Mouse (Mus musculus) MEL (cell line): ENCODE measurements around the gene Agps. TPM values are rescaled to one million over a fixed set of nuclear protein-coding genes. Genes with fewer than 3 reads are reported as not detected.

Experiments used
- DNase-seq: peaks from one replicate; pipeline ENCODE4 v3.0.0; 2011; ENCODE audit warnings: low read depth, low spot score
- H3K27ac ChIP-seq: 2 replicates; pipeline ENCODE4 v1.5.1; 2012; ENCODE audit warnings: low read depth, mild to moderate bottlenecking, control low read depth, low read length, moderate library complexity; ENCODE audit not compliant: control insufficient read depth
- H3K27me3 ChIP-seq, 2 experiments: fragments of 150-350 bp in 1 of 2; sonication (generic) in 1 of 2; 2 replicates each; pipeline ENCODE4 v1.6.1; 2012; ENCODE audit warnings: low read length in 2 of 2, mild to moderate bottlenecking in 2 of 2, improper control_type of control experiment in 1 of 2, moderate library complexity in 1 of 2; ENCODE audit not compliant: insufficient read depth in 2 of 2, control insufficient read depth in 1 of 2
- H3K36me3 ChIP-seq, 2 experiments: 2 replicates each; pipeline ENCODE4 v1.6.1; 2012 to 2014; ENCODE audit warnings: low read length in 2 of 2, improper control_type of control experiment in 1 of 2, inconsistent platforms in 1 of 2, mild to moderate bottlenecking in 1 of 2; ENCODE audit not compliant: insufficient read depth in 2 of 2, control insufficient read depth in 1 of 2
- H3K4me1 ChIP-seq, 2 experiments: fragments of 150-350 bp in 1 of 2; sonication (generic) in 1 of 2; 2 replicates each; pipeline ENCODE4 v1.6.1; 2012; ENCODE audit warnings: low read length in 2 of 2, improper control_type of control experiment in 1 of 2, mild to moderate bottlenecking in 1 of 2; ENCODE audit not compliant: insufficient read depth in 2 of 2, control insufficient read depth in 1 of 2
- H3K4me3 ChIP-seq, 2 experiments: fragments of 150-350 bp in 1 of 2; sonication (generic) in 1 of 2; 2 replicates each; pipeline ENCODE4 v1.5.1; 2012; ENCODE audit warnings: low read depth in 2 of 2, low read length in 2 of 2, mild to moderate bottlenecking in 2 of 2, moderate library complexity in 2 of 2, control low read depth in 1 of 2, improper control_type of control experiment in 1 of 2; ENCODE audit not compliant: control insufficient read depth in 1 of 2, insufficient read depth in 1 of 2
- H3K79me2 ChIP-seq: 2 replicates; pipeline ENCODE4 v1.6.1; 2012; ENCODE audit warnings: mild to moderate bottlenecking, low read length, moderate library complexity; ENCODE audit not compliant: control insufficient read depth, poor library complexity, insufficient read depth
- H3K9ac ChIP-seq: 2 replicates; pipeline ENCODE4 v1.6.1; 2012; ENCODE audit warnings: low read depth, mild to moderate bottlenecking, control low read depth, low read length, moderate library complexity; ENCODE audit not compliant: control insufficient read depth, poor library complexity, severe bottlenecking
- H3K9me3 ChIP-seq: fragments of 150-350 bp; sonication (generic); replicated peaks from 2 replicates; pipeline ENCODE4 v1.6.1; 2012; ENCODE audit warnings: mild to moderate bottlenecking, low read length, improper control_type of control experiment, moderate library complexity; ENCODE audit not compliant: insufficient read depth
- BHLHE40 ChIP-seq: IDR thresholded peaks from 2 replicates; pipeline ENCODE4 v1.6.1; 2012; ENCODE audit warnings: low read depth, mild to moderate bottlenecking, inconsistent platforms, low read length, improper control_type of control experiment, borderline replicate concordance
- CHD1 ChIP-seq: IDR thresholded peaks from 2 replicates; pipeline ENCODE4 v1.6.1; 2012; ENCODE audit warnings: low read depth, mild to moderate bottlenecking, inconsistent platforms, low read length, improper control_type of control experiment
- CTCF ChIP-seq, 3 experiments: IDR thresholded peaks in 2 of 3; conservative IDR thresholded peaks in 1 of 3; 2 replicates each; pipeline ENCODE4 v1.5.1; 2011 to 2012; ENCODE audit warnings: low read length in 3 of 3, low read depth in 2 of 3, mild to moderate bottlenecking in 2 of 3, improper control_type of control experiment in 1 of 3, inconsistent platforms in 1 of 3, mixed read lengths in 1 of 3, moderate library complexity in 1 of 3; ENCODE audit not compliant: control insufficient read depth in 1 of 3, insufficient read depth in 1 of 3, poor library complexity in 1 of 3, severe bottlenecking in 1 of 3
- E2F4 ChIP-seq: IDR thresholded peaks from 2 replicates; pipeline ENCODE4 v1.6.1; 2011; ENCODE audit warnings: low read depth, low read length, improper control_type of control experiment, borderline replicate concordance
- EP300 ChIP-seq, 2 experiments: IDR thresholded peaks; 2 replicates each; pipeline ENCODE4 v1.6.1; 2011; ENCODE audit warnings: improper control_type of control experiment in 2 of 2, low read length in 2 of 2, low read depth in 1 of 2, mild to moderate bottlenecking in 1 of 2
- GABPA ChIP-seq: IDR thresholded peaks from 2 replicates; pipeline ENCODE4 v1.6.1; 2012; ENCODE audit warnings: low read depth, mild to moderate bottlenecking, inconsistent platforms, low read length, improper control_type of control experiment, moderate library complexity
- HCFC1 ChIP-seq: IDR thresholded peaks from 2 replicates; pipeline ENCODE4 v1.6.1; 2012; ENCODE audit warnings: low read depth, mild to moderate bottlenecking, inconsistent platforms, low read length, improper control_type of control experiment, moderate library complexity
- JUND ChIP-seq: IDR thresholded peaks from 2 replicates; pipeline ENCODE4 v1.6.1; 2011; ENCODE audit warnings: low read depth, mild to moderate bottlenecking, improper control_type of control experiment, low read length
- MAX ChIP-seq: IDR thresholded peaks from 2 replicates; pipeline ENCODE4 v1.6.1; 2011; ENCODE audit warnings: low read length, improper control_type of control experiment
- MAZ ChIP-seq: IDR thresholded peaks from 2 replicates; pipeline ENCODE4 v1.6.1; 2012; ENCODE audit warnings: low read depth, mild to moderate bottlenecking, inconsistent platforms, low read length, improper control_type of control experiment
- MEF2A ChIP-seq: IDR thresholded peaks from 2 replicates; pipeline ENCODE4 v1.6.1; 2014; ENCODE audit warnings: low read depth, mild to moderate bottlenecking, inconsistent platforms, low read length, improper control_type of control experiment; ENCODE audit not compliant: poor library complexity, insufficient replicate concordance, severe bottlenecking; ENCODE audit errors: extremely low read depth
- MXI1 ChIP-seq: IDR thresholded peaks from 2 replicates; pipeline ENCODE4 v1.6.1; 2011; ENCODE audit warnings: mild to moderate bottlenecking, low read depth, low read length, improper control_type of control experiment
- MYB ChIP-seq: IDR thresholded peaks from 2 replicates; pipeline ENCODE4 v1.6.1; 2011; ENCODE audit warnings: mild to moderate bottlenecking, low read depth, low read length, improper control_type of control experiment
- NELFE ChIP-seq: IDR thresholded peaks from 2 replicates; pipeline ENCODE4 v1.6.1; 2011; ENCODE audit warnings: low read depth, low read length, improper control_type of control experiment
- NRF1 ChIP-seq: IDR thresholded peaks from 2 replicates; pipeline ENCODE4 v1.6.1; 2014; ENCODE audit warnings: low read depth, mild to moderate bottlenecking, inconsistent platforms, low read length, improper control_type of control experiment, moderate library complexity; ENCODE audit not compliant: poor library complexity, insufficient read depth, severe bottlenecking
- RAD21 ChIP-seq: IDR thresholded peaks from 2 replicates; pipeline ENCODE4 v1.6.1; 2011; ENCODE audit warnings: mild to moderate bottlenecking, low read depth, low read length, improper control_type of control experiment
- SIN3A ChIP-seq: IDR thresholded peaks from 2 replicates; pipeline ENCODE4 v1.6.1; 2012; ENCODE audit warnings: low read length, improper control_type of control experiment, inconsistent platforms
- SMC3 ChIP-seq: IDR thresholded peaks from 2 replicates; pipeline ENCODE4 v1.6.1; 2011; ENCODE audit warnings: low read depth, low read length, improper control_type of control experiment
- TBP ChIP-seq: IDR thresholded peaks from 2 replicates; pipeline ENCODE4 v1.8.0; 2011; ENCODE audit warnings: low read depth, low read length, improper control_type of control experiment
- TCF12 ChIP-seq: IDR thresholded peaks from 2 replicates; pipeline ENCODE4 v1.6.1; 2014; ENCODE audit warnings: low read depth, mild to moderate bottlenecking, inconsistent platforms, low read length, improper control_type of control experiment, moderate library complexity
- UBTF ChIP-seq: IDR thresholded peaks from 2 replicates; pipeline ENCODE4 v1.6.1; 2012; ENCODE audit warnings: low read depth, mild to moderate bottlenecking, inconsistent platforms, low read length, improper control_type of control experiment, moderate library complexity, borderline replicate concordance; ENCODE audit not compliant: insufficient read depth
- USF1 ChIP-seq: IDR thresholded peaks from 2 replicates; pipeline ENCODE4 v1.6.1; 2014; ENCODE audit warnings: low read depth, mild to moderate bottlenecking, inconsistent platforms, low read length, improper control_type of control experiment, moderate library complexity
- USF2 ChIP-seq, 2 experiments: IDR thresholded peaks; 2 replicates each; pipeline ENCODE4 v1.6.1; 2011 to 2012; ENCODE audit warnings: improper control_type of control experiment in 2 of 2, low read length in 2 of 2, borderline replicate concordance in 1 of 2, inconsistent platforms in 1 of 2, low read depth in 1 of 2, mild to moderate bottlenecking in 1 of 2; ENCODE audit not compliant: insufficient read depth in 1 of 2
- ZC3H11A ChIP-seq: IDR thresholded peaks from 2 replicates; pipeline ENCODE4 v1.6.1; 2012; ENCODE audit warnings: low read depth, mild to moderate bottlenecking, inconsistent platforms, low read length, improper control_type of control experiment
- ZMIZ1 ChIP-seq: IDR thresholded peaks from 2 replicates; pipeline ENCODE4 v1.6.1; 2012; ENCODE audit warnings: low read depth, mild to moderate bottlenecking, inconsistent platforms, low read length, improper control_type of control experiment, moderate library complexity
- polyA plus RNA-seq, 2 experiments: library from polyadenylated mRNA; stranded (reverse) in 1 of 2; unstranded in 1 of 2; fragments of >175 nt in 1 of 2; fragments of >200 nt in 1 of 2; gene quantifications; 2 replicates each; pipeline versions ENCODE4 v1.2.1 to v1.2.4; 2012; ENCODE audit warnings: low replicate concordance in 2 of 2, low read depth in 1 of 2; ENCODE audit not compliant: insufficient read length in 2 of 2, insufficient read depth in 1 of 2, missing spikeins in 1 of 2
- total RNA-seq: library from RNA; depleted of rRNA; stranded (reverse); fragments of 300-350 nt; gene quantifications from 2 replicates; pipeline ENCODE4 v1.2.3, GENCODE M21; 2012

Gene Agps
- total and polyA plus RNA-seq, 3 experiments: 32.3 to 47.8 TPM; not detected in 1

DNA sequence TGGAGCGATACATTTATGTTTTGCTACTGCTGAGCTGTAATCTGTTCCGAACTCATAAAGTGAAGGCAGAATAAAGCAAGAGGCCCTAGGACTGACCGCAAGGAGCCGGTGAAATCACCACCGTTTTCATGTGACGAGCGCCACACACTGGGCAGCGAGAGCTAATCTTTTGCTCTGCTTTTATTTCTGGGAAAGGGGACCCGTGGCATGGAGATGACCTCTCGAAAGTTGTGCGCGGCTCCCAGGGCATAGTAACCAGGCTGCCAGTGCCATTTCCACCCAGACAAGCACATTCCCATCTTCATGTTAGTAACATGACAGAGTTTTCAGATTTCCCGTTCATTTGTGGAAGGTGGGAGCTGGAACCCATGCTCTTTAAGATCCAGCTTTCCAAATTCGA is 132.5 kb downstream of the Agps start:
- no peaks in the 10 kb centered on the region for H3K79me2 ChIP-seq
- H3K4me3 ChIP-seq: peak overlapping the region; percentile 61 to 66
- peak; percentile 73 for DNase-seq
- H3K27me3 ChIP-seq: no peaks in the 10 kb centered on the region
- H3K27ac ChIP-seq: no peak overlapping the region
- H3K9ac ChIP-seq: peak overlapping the region; percentile 42
- TF ChIP-seq ZMIZ1: no peak
- peak; percentile 60 for TF ChIP-seq RAD21
- no peak for TF ChIP-seq JUND
- no peak for TF ChIP-seq CHD1
- TF ChIP-seq ZC3H11A: peak; percentile 56
- TF ChIP-seq SMC3: peak; percentile 71
- no peak for TF ChIP-seq GABPA
- TF ChIP-seq MAX: no peak
- TF ChIP-seq NRF1: no peak
- TF ChIP-seq TBP: no peak
- TF ChIP-seq MAZ: no peak
- TF ChIP-seq CTCF (IDR thresholded peaks at IDR 0.05 in 2 of 3, conservative IDR thresholded peaks at IDR 0.05 in 1 of 3; ENCODE audit: control insufficient read depth in 1 of 3, insufficient read depth in 1 of 3, low read depth in 2 of 3, low read length in 3 of 3, poor library complexity in 1 of 3, severe bottlenecking in 1 of 3): peak; percentile 42 to 74 (median 64)
- H3K9me3 ChIP-seq: no peaks in the 10 kb centered on the region
- no peaks in the 10 kb centered on the region; a peak in 1 of 4 replicates for H3K4me1 ChIP-seq
- no peaks in the 10 kb centered on the region for H3K36me3 ChIP-seq

DNA sequence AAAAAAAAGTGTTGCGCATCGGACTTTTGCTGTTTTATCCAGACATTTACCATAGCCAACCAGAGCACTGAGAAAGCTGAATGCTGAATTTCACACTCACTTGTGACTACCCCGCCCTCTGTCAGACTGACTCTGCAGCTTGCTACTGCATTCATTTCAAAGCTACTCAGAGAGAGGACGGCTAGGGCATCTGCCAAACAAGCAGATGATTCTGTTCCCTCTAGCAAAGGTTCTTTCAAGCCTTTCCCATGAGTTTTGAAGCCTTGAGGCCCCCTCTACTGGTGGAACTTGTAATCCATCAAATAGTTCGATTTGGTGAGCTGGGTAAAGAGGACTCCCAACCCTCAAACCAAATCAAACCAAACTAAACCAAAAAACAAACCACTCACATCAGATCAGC is 133.0 kb downstream of the Agps start:
- no peak for TF ChIP-seq USF1
- TF ChIP-seq MAX: no peak
- no peak for TF ChIP-seq USF2 (IDR thresholded peaks at IDR 0.05; ENCODE audit: borderline replicate concordance in 1 of 2, insufficient read depth in 1 of 2, low read depth in 1 of 2, low read length in 2 of 2)
- TF ChIP-seq E2F4: no peak
- TF ChIP-seq HCFC1: no peak
- TF ChIP-seq EP300 (IDR thresholded peaks at IDR 0.05; ENCODE audit: low read depth in 1 of 2, low read length in 2 of 2): no peak
- no peak for TF ChIP-seq JUND
- TF ChIP-seq TCF12: no peak
- no peak for TF ChIP-seq NELFE
- peak; percentile 83 for TF ChIP-seq RAD21
- TF ChIP-seq MXI1: no peak
- TF ChIP-seq BHLHE40: no peak
- TF ChIP-seq MYB: no peak
- no peak for TF ChIP-seq UBTF
- TF ChIP-seq CTCF (IDR thresholded peaks at IDR 0.05 in 2 of 3, conservative IDR thresholded peaks at IDR 0.05 in 1 of 3; ENCODE audit: control insufficient read depth in 1 of 3, insufficient read depth in 1 of 3, low read depth in 2 of 3, low read length in 3 of 3, poor library complexity in 1 of 3, severe bottlenecking in 1 of 3): peak; percentile 37 to 87 (median 64)
- TF ChIP-seq SMC3: peak; percentile 84
- TF ChIP-seq SIN3A: 0 out of 2 replicates have a peak, but pooled peaks have one; percentile 36
- TF ChIP-seq ZC3H11A: peak; percentile 75
- TF ChIP-seq MAZ: no peak
- no peak for TF ChIP-seq MEF2A
- no peak for TF ChIP-seq CHD1
- peak overlapping the region; percentile 61 to 66 for H3K4me3 ChIP-seq
- no peaks in the 10 kb centered on the region for H3K79me2 ChIP-seq
- H3K9me3 ChIP-seq: no peaks in the 10 kb centered on the region
- no peaks in the 10 kb centered on the region for H3K27me3 ChIP-seq
- peak; percentile 83 for DNase-seq
- H3K4me1 ChIP-seq: no peaks in the 10 kb centered on the region; a peak in 1 of 4 replicates
- H3K36me3 ChIP-seq: no peaks in the 10 kb centered on the region
- H3K27ac ChIP-seq: no peak overlapping the region
- peak overlapping the region; percentile 42; the same call in 1 of the 2 replicates for H3K9ac ChIP-seq
